Mouse (Mus musculus) C2C12 (cell line): Measurements from ENCODE around the gene Fbn1.

Experiments
- CEBPB ChIP-seq: IDR thresholded peaks from one replicate; pipeline ENCODE4 v1.6.1; 2011; ENCODE audit warnings: low read depth, mild to moderate bottlenecking, control low read depth, moderate library complexity
- CTCF ChIP-seq: IDR thresholded peaks from one replicate; pipeline ENCODE4 v1.5.1; 2011; ENCODE audit not compliant: control insufficient read depth, insufficient read depth, insufficient read length
- FOSL1 ChIP-seq: IDR thresholded peaks from one replicate; pipeline ENCODE4 v1.8.0; 2011; ENCODE audit warnings: mild to moderate bottlenecking, low read length; ENCODE audit not compliant: poor library complexity, insufficient read depth, severe bottlenecking
- MAX ChIP-seq: IDR thresholded peaks from one replicate; pipeline ENCODE4 v1.6.1; 2011; ENCODE audit warnings: mild to moderate bottlenecking, control low read depth
- MYOD1 ChIP-seq: IDR thresholded peaks from one replicate; pipeline ENCODE4 v1.6.1; 2011; ENCODE audit warnings: low read depth; ENCODE audit not compliant: control insufficient read depth, insufficient read length
- MYOG ChIP-seq: IDR thresholded peaks from one replicate; pipeline ENCODE4 v1.6.1; 2011; ENCODE audit not compliant: control insufficient read depth, insufficient read length; ENCODE audit errors: extremely low read depth
- USF1 ChIP-seq: IDR thresholded peaks from one replicate; pipeline ENCODE4 v1.6.1; 2011; ENCODE audit warnings: low read depth, mild to moderate bottlenecking, control low read depth, moderate library complexity

DNA sequence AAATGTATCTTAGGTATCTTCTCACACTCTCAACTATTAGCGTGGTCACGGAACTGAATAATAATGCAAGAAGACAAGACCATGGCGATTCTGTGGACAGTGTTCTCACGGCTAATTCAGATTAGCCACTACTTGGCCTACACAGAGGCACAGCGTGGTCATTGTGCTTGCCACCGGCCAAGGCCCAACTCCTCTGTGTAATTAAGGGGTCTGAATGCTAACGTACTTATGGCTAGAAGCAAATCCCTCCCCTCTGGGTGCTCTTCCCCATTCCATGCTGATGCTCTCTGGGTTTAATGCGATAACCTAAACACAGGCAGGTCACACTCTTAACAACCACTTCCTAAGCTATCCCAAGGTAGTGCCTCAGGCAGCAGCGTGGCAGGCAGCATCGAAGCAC is 132.5 kb downstream of the Fbn1 start:
- TF ChIP-seq CTCF (no peak), MAX (no peak), FOSL1 (no peak), USF1 (no peak), CEBPB (no peak), MYOG (no peak), MYOD1 (no peak)
